Mouse (Mus musculus): ENCODE measurements around the gene Sav1.

The Sav1 gene

GRCm38 (mm10) chr12:69986786-69987497 lies at the start of gene Sav1:
Sav1 (minus strand) TSS chr12:69987002.
- DNase-seq (ENCODE audit: low spot score in 2 of 2), result peak; percentile 87 to 91

- no peak for DNase-seq (ENCODE audit: low spot score in 2 of 2)
Observed at GRCm38 (mm10) chr12:70026233-70026632, 39.4 kb upstream of the Sav1 start.

GRCm38 (mm10) chr12:70025431-70025830 lies 38.6 kb upstream of the Sav1 start:
- no peak for DNase-seq (ENCODE audit: low spot score in 2 of 2)

GRCm38 (mm10) chr12:70023580-70023979 lies 36.8 kb upstream of the Sav1 start:
- no peak for DNase-seq (ENCODE audit: low spot score in 2 of 2)

GRCm38 (mm10) chr12:70018153-70018552 lies 31.4 kb upstream of the Sav1 start:
- no peak for DNase-seq (ENCODE audit: low spot score in 2 of 2)

GRCm38 (mm10) chr12:70015936-70016335 lies 29.1 kb upstream of the Sav1 start:
- DNase-seq (ENCODE audit: low spot score in 2 of 2), result no peak

GRCm38 (mm10) chr12:70011681-70012080 lies 24.9 kb upstream of the Sav1 start:
- DNase-seq (ENCODE audit: low spot score in 2 of 2), result no peak

- no peak for DNase-seq (ENCODE audit: low spot score in 2 of 2)
Observed at GRCm38 (mm10) chr12:70010356-70010755, 23.6 kb upstream of the Sav1 start.

- DNase-seq (ENCODE audit: low spot score in 2 of 2), result no peak
Observed at GRCm38 (mm10) chr12:70005103-70005502, 18.3 kb upstream of the Sav1 start.

GRCm38 (mm10) chr12:69998186-69998983 lies 11.6 kb upstream of the Sav1 start:
- no peak for DNase-seq (ENCODE audit: low spot score in 2 of 2)

GRCm38 (mm10) chr12:69995382-69995781 lies 8.6 kb upstream of the Sav1 start:
- no peak for DNase-seq (ENCODE audit: low spot score in 2 of 2)

GRCm38 (mm10) chr12:69986241-69986762 lies 500 bp downstream of the Sav1 start:
- DNase-seq (ENCODE audit: low spot score in 2 of 2), result peak; percentile 41 to 48

- DNase-seq (ENCODE audit: low spot score in 2 of 2), result no peak
Observed at GRCm38 (mm10) chr12:69985546-69985945, 1.3 kb downstream of the Sav1 start.

GRCm38 (mm10) chr12:69982874-69983273 lies 3.9 kb downstream of the Sav1 start:
- DNase-seq (ENCODE audit: low spot score in 2 of 2), result no peak

GRCm38 (mm10) chr12:69977376-69977998 lies 9.3 kb downstream of the Sav1 start:
- DNase-seq (ENCODE audit: low spot score in 2 of 2), result no peak

GRCm38 (mm10) chr12:69976688-69977087 lies 10.1 kb downstream of the Sav1 start:
- no peak for DNase-seq (ENCODE audit: low spot score in 2 of 2)

GRCm38 (mm10) chr12:69973666-69974065 lies 13.1 kb downstream of the Sav1 start:
- no peak for DNase-seq (ENCODE audit: low spot score in 2 of 2)

- DNase-seq (ENCODE audit: low spot score in 2 of 2), result no peak
Observed at GRCm38 (mm10) chr12:69968154-69968553, 18.6 kb downstream of the Sav1 start.

- DNase-seq (ENCODE audit: low spot score in 2 of 2), result no peak
Observed at GRCm38 (mm10) chr12:69967112-69967511, 19.7 kb downstream of the Sav1 start.

GRCm38 (mm10) chr12:69966071-69966470 lies 20.7 kb downstream of the Sav1 start:
- no peak for DNase-seq (ENCODE audit: low spot score in 2 of 2)

- no peak for DNase-seq (ENCODE audit: low spot score in 2 of 2)
Observed at GRCm38 (mm10) chr12:69965644-69966043, 21.2 kb downstream of the Sav1 start.

- DNase-seq (ENCODE audit: low spot score in 2 of 2), result no peak
Observed at GRCm38 (mm10) chr12:69963141-69963540, 23.7 kb downstream of the Sav1 start.

Measured in right cerebral cortex, postnatal 10 days (tissue).